Mouse (Mus musculus) liver, adult 2 months (tissue): Measurements from ENCODE around the gene Dnmt3a. TPM values are rescaled to one million over a fixed set of nuclear protein-coding genes. Genes with fewer than 3 reads are reported as not detected.
"Not testable (repeated sequence)": the region's sequence is repeated elsewhere in the genome, so short reads cannot be mapped to it uniquely, and the experiment has no call there.

Experiments used
- DNase-seq: peaks from one replicate; pipeline ENCODE4 v3.0.0-alpha.2; 2011; ENCODE audit warnings: low read depth, low spot score; ENCODE audit errors: extremely low read depth
- H3K27ac ChIP-seq: fragments of 200-500 bp; replicated peaks from 2 replicates; pipeline ENCODE4 v1.5.1; 2012; ENCODE audit warnings: low read depth, mild to moderate bottlenecking, control low read depth, inconsistent platforms, low read length; ENCODE audit not compliant: insufficient read depth
- H3K27me3 ChIP-seq: fragments of 200-500 bp; 2 replicates; pipeline ENCODE4 v1.6.1; 2012; ENCODE audit warnings: mild to moderate bottlenecking, moderate library complexity, low read length, inconsistent platforms; ENCODE audit not compliant: control insufficient read depth, insufficient read depth
- H3K36me3 ChIP-seq: fragments of 200-500 bp; 2 replicates; pipeline ENCODE4 v1.6.1; 2012; ENCODE audit warnings: low read length, inconsistent platforms; ENCODE audit not compliant: control insufficient read depth, insufficient read depth
- H3K4me1 ChIP-seq: fragments of 200-500 bp; 2 replicates; pipeline ENCODE4 v1.6.1; 2011; ENCODE audit warnings: low read length; ENCODE audit not compliant: control insufficient read depth, insufficient read depth
- H3K4me3 ChIP-seq: fragments of 200-500 bp; 2 replicates; pipeline ENCODE4 v1.5.1; 2011; ENCODE audit warnings: low read depth, mild to moderate bottlenecking, control low read depth, low read length, moderate library complexity; ENCODE audit not compliant: insufficient read depth
- H3K79me2 ChIP-seq: fragments of 200-500 bp; 2 replicates; pipeline ENCODE4 v1.6.1; 2012; ENCODE audit warnings: inconsistent platforms, mild to moderate bottlenecking, low read length, moderate library complexity; ENCODE audit not compliant: control insufficient read depth, insufficient read depth
- H3K9ac ChIP-seq: fragments of 200-500 bp; 2 replicates; pipeline ENCODE4 v1.6.1; 2012; ENCODE audit warnings: low read depth, mild to moderate bottlenecking, control low read depth, inconsistent platforms, low read length
- CTCF ChIP-seq: fragments of 200-500 bp; IDR thresholded peaks from 2 replicates; pipeline ENCODE4 v1.5.1; 2011; ENCODE audit warnings: low read depth, low read length, control low read depth
- POLR2A ChIP-seq: fragments of 200-500 bp; IDR thresholded peaks from 2 replicates; pipeline ENCODE4 v1.6.1; 2011; ENCODE audit warnings: low read length, control low read depth; ENCODE audit not compliant: insufficient read depth; ENCODE audit errors: extremely low read depth
- WGBS: fragments of 180-500 bp; shearing (Covaris S2); methylation state at CpG from one replicate; pipeline ENCODE4 v1.1.7; 2018; 5-methylcytosine and 5-hydroxymethylcytosine counted together
- polyA plus RNA-seq: library from polyadenylated mRNA; depleted of rRNA; stranded (reverse); fragments of >200 nt; gene quantifications from 2 replicates; pipeline ENCODE4 v1.2.3, GENCODE M21; 2012
- total RNA-seq: library from RNA; depleted of rRNA; stranded (reverse); fragments of >200 nt; gene quantifications from 2 replicates; pipeline ENCODE4 v1.2.3, GENCODE M21; 2014

The Dnmt3a gene
- total and polyA plus RNA-seq, 2 experiments = 4.0 to 7.9 TPM

DNA sequence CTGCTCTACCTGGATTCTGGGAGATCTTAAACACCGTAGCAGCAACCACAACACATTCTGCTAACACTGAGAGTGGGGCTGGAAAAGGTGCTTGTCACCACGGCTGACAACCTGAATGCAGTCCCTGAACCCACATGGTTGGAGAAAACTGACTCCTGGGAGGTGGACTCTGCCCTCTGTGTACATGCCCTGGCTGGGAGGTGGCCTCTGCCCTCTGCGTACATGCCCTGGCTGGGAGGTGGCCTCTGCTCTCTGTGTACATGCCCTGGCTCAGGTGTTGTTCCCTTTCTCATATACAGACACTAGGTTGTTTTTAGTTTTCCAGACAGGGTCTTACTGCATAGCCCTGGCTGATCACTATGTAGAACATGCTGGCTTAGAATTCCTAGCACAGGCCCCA, 113.6 kb downstream of the Dnmt3a start:
- no peak overlapping the region; the same call in 1 of the 2 replicates for H3K27ac ChIP-seq
- no peak overlapping the region for H3K4me3 ChIP-seq
- peaks cover 9% of the 10 kb centered on the region for H3K4me1 ChIP-seq
- 33% methylated on average over 3 of the region's 3 CpGs for WGBS
- TF ChIP-seq CTCF (no peak), POLR2A (no peak)
- no peak overlapping the region for H3K9ac ChIP-seq
- peak; percentile 81 for DNase-seq
- no peaks in the 10 kb centered on the region for H3K36me3 ChIP-seq
- H3K79me2 ChIP-seq = no peaks in the 10 kb centered on the region
- no peaks in the 10 kb centered on the region for H3K27me3 ChIP-seq

GRCm38 (mm10) chr12:3926127-3926526, 120.3 kb downstream of the Dnmt3a start:
- H3K27me3 ChIP-seq = no peaks in the 10 kb centered on the region; the same call in 1 of the 2 replicates
- no peaks in the 10 kb centered on the region for H3K4me1 ChIP-seq
- no peaks in the 10 kb centered on the region for H3K79me2 ChIP-seq
- H3K27ac ChIP-seq = no peak overlapping the region
- WGBS = 7% methylated on average over 1 of the region's 1 CpGs
- TF ChIP-seq CTCF (peak; percentile 68), POLR2A (no peak)
- peak; percentile 18 for DNase-seq
- no peaks in the 10 kb centered on the region for H3K36me3 ChIP-seq
- H3K9ac ChIP-seq = no peak overlapping the region
- no peak overlapping the region for H3K4me3 ChIP-seq

GRCm38 (mm10) chr12:3928841-3929240, 123.0 kb downstream of the Dnmt3a start:
- 89% methylated on average over 3 of the region's 3 CpGs for WGBS
- Histone ChIP-seq H3K27ac (no peak overlapping the region), H3K4me1 (no peaks in the 10 kb centered on the region), H3K4me3 (no peak overlapping the region), H3K9ac (no peak overlapping the region), H3K36me3 (no peaks in the 10 kb centered on the region), H3K27me3 (no peaks in the 10 kb centered on the region; the same call in 1 of the 2 replicates), H3K79me2 (no peaks in the 10 kb centered on the region)
- TF ChIP-seq CTCF = peak; percentile 36; the same call in 1 of the 2 replicates
- TF ChIP-seq POLR2A = no peak
- no peak for DNase-seq

DNA sequence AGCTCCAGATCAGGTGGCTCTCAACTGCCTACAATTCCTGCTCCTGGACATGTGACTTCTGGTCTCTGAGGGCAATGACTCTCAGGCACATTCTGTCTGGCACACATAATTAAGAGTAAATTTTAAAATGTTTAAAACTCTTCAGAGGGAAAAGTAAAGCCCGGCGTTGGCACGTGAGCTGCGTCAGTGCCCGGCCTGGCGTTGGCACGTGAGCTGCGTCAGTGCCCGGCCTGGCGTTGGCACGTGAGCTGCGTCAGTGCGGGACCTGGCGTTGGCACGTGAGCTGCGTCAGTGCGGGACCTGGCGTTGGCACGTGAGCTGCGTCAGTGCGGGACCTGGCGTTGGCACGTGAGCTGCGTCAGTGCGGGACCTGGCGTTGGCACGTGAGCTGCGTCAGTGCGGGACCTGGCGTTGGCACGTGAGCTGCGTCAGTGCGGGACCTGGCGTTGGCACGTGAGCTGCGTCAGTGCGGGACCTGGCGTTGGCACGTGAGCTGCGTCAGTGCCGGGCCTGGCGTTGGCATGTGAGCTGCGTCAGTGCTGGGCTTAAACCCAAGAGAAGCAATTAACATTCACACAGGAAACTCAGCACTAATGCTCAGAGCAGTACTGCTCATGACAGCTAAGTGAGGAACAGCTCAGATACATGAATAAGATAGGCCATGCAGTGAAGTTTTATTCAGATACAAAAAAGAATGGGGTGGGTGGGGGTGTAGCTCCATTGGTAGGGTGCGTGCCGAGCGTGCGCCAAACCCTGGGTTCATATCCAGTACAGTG, 124.5 kb downstream of the Dnmt3a start:
- not testable (repeated sequence) for DNase-seq, H3K4me1 ChIP-seq, H3K27ac ChIP-seq, H3K4me3 ChIP-seq, H3K36me3 ChIP-seq, H3K9ac ChIP-seq, H3K79me2 ChIP-seq, H3K27me3 ChIP-seq
- 88% methylated on average over 35 of the region's 47 CpGs for WGBS

- Histone ChIP-seq H3K9ac (no peak overlapping the region), H3K4me1 (no peaks in the 10 kb centered on the region)
- 55% methylated on average over 11 of the region's 11 CpGs for WGBS
These were observed 136.2 kb downstream of the Dnmt3a start for GRCm38 (mm10) chr12:3942026-3942425.

GRCm38 (mm10) chr12:3944454-3945073, 138.8 kb downstream of the Dnmt3a start:
- Histone ChIP-seq H3K4me1 (no peaks in the 10 kb centered on the region), H3K79me2 (no peaks in the 10 kb centered on the region), H3K27ac (no peak overlapping the region), H3K36me3 (no peaks in the 10 kb centered on the region), H3K9ac (no peak overlapping the region), H3K27me3 (no peaks in the 10 kb centered on the region), H3K4me3 (no peak overlapping the region)
- 74% methylated on average over 4 of the region's 4 CpGs for WGBS
- TF ChIP-seq POLR2A (no peak), CTCF (no peak)
- no peak for DNase-seq

More at GRCm38 (mm10) chr12:3942026-3942425, 136.2 kb downstream of the Dnmt3a start:
- H3K79me2 ChIP-seq = no peaks in the 10 kb centered on the region
- no peaks in the 10 kb centered on the region for H3K27me3 ChIP-seq
- H3K4me3 ChIP-seq = no peak overlapping the region
- TF ChIP-seq CTCF = no peak
- no peak for TF ChIP-seq POLR2A
- H3K36me3 ChIP-seq = no peaks in the 10 kb centered on the region
- no peak overlapping the region for H3K27ac ChIP-seq
- no peak for DNase-seq
